9 mouse cellular contexts compared by ENCODE assay signal in the genomic region with DNA sequence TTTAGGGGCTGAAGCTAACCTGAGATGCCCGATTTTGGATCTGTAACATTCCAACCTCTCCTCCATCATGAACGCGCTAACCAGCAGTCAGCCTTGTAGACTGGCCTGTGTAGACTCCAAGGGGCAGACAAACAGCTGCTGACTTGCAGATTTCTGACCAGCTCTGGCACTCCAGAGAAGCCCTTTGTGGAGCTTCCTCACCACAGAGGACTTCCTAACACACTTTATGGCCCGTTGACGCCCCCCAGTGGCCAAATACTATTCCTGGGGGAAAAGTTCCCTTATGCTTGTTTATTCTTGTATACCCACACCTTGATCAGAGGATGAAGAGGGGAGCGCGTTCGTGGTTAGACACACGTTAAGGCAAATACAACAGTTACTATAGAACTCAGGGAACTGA. TPM values are rescaled to one million over a fixed set of nuclear protein-coding genes. Genes with fewer than 3 reads are reported as not detected.
A peak's percentile ranks its signal among the peaks of the same experiment; 100 is the strongest.
DNase-seq lines count a peak whose midpoint lies in the region; ATAC-seq and TF ChIP-seq lines count a peak whose summit lies in the region.
"Had no signal": no experiment of that assay in that cellular context is flagged by ENCODE, and none has a peak within 500 bp of the region (broad histone marks: within the 10 kb centered on the region; RNA-seq: fewer than 3 reads in every experiment).

No protein-coding gene starts in this region.

- no peak overlapping the region for H3K9ac ChIP-seq in hindbrain, embryonic 14.5 days
- H3K9ac ChIP-seq in ES-Bruce4 (ENCODE audit: low read depth, poor library complexity, severe bottlenecking), result no peak overlapping the region
- H3K9ac ChIP-seq: embryonic facial prominence, embryonic 13.5 days had no signal

- no peaks in the 10 kb centered on the region for H3K9me3 ChIP-seq in hindbrain, embryonic 10.5 days
- no peaks in the 10 kb centered on the region for H3K9me3 ChIP-seq in hindbrain, embryonic 14.5 days (ENCODE audit: control insufficient read depth, low read length)
- H3K9me3 ChIP-seq in ES-Bruce4 (replicated peaks; ENCODE audit: control insufficient read depth, insufficient read depth, low read length, poor library complexity, severe bottlenecking), result no peaks in the 10 kb centered on the region
- H3K9me3 ChIP-seq: embryonic facial prominence, embryonic 13.5 days had no signal

- DNase-seq in hindbrain, embryonic 10.5 days (ENCODE audit: low spot score), result peak; percentile 37
- no peak for DNase-seq in hindbrain, embryonic 14.5 days (ENCODE audit: low spot score)
- peak; percentile 71 for DNase-seq in brain, adult 2 months (ENCODE audit: low read depth, low spot score)
- DNase-seq in gastrocnemius, postnatal 36 days, result peak; percentile 38 to 48
- peak; percentile 24 to 54 for DNase-seq in left cerebral cortex, postnatal 25 days (ENCODE audit: low spot score in 2 of 2)
- peak; percentile 30 to 56 for DNase-seq in monocyte, adult 2 months (ENCODE audit: low read depth in 1 of 2, low spot score in 2 of 2)
- DNase-seq in thymus, postnatal 10 days (ENCODE audit: low spot score in 2 of 2), result peak; percentile 36 to 67

- no peaks in the 10 kb centered on the region for H3K36me3 ChIP-seq in hindbrain, embryonic 10.5 days
- no peaks in the 10 kb centered on the region for H3K36me3 ChIP-seq in hindbrain, embryonic 14.5 days (replicated peaks; ENCODE audit: control insufficient read depth, insufficient read depth)
- no peaks in the 10 kb centered on the region for H3K36me3 ChIP-seq in ES-Bruce4 (ENCODE audit: control insufficient read depth, insufficient read depth, low read length, poor library complexity, severe bottlenecking)
- H3K36me3 ChIP-seq: embryonic facial prominence, embryonic 13.5 days had no signal

- no peak overlapping the region for H3K27ac ChIP-seq in hindbrain, embryonic 10.5 days
- no peak overlapping the region for H3K27ac ChIP-seq in hindbrain, embryonic 14.5 days
- H3K27ac ChIP-seq in ES-Bruce4 (ENCODE audit: insufficient read depth, low read length), result peak overlapping the region; percentile 59
- H3K27ac ChIP-seq: embryonic facial prominence, embryonic 13.5 days had no signal

- peak; percentile 56 for TF ChIP-seq CTCF in ES-Bruce4 (IDR thresholded peaks at IDR 0.05; ENCODE audit: low read depth, low read length)

- intact Hi-C loops in gastrocnemius, postnatal 36 days (cut with DNase I), result loop anchor here (2.0 to 10.0 kb wide), 2 partner anchors 56 to 174 kb away; no protein-coding TSS in a partner anchor
- intact Hi-C loops in left cerebral cortex, postnatal 25 days (cut with DNase I), result loop anchor here (5.0 to 10.0 kb wide), 2 partner anchors 57 to 164 kb away; no protein-coding TSS in a partner anchor

- H3K27me3 ChIP-seq in hindbrain, embryonic 10.5 days (ENCODE audit: insufficient read depth, poor library complexity, severe bottlenecking), result no peaks in the 10 kb centered on the region
- H3K27me3 ChIP-seq in hindbrain, embryonic 14.5 days (ENCODE audit: control insufficient read depth, insufficient read depth, low read length), result no peaks in the 10 kb centered on the region
- H3K27me3 ChIP-seq in ES-Bruce4 (ENCODE audit: control insufficient read depth, insufficient read depth, low read length, poor library complexity, severe bottlenecking), result no peaks in the 10 kb centered on the region
- H3K27me3 ChIP-seq: embryonic facial prominence, embryonic 13.5 days had no signal

- no peak for TF ChIP-seq POLR2A in ES-Bruce4 (IDR thresholded peaks at IDR 0.05; ENCODE audit: insufficient read depth, low read length)

- 64% methylated on average over 9 of the region's 9 CpGs for WGBS in hindbrain, embryonic 10.5 days
- WGBS in hindbrain, embryonic 14.5 days, result 65% methylated on average over 9 of the region's 9 CpGs

- H3K4me3 ChIP-seq in hindbrain, embryonic 10.5 days, result no peak overlapping the region
- H3K4me3 ChIP-seq in hindbrain, embryonic 14.5 days (replicated peaks; ENCODE audit: low read length), result no peak overlapping the region
- peak overlapping the region; percentile 17 for H3K4me3 ChIP-seq in ES-Bruce4 (ENCODE audit: low read depth, low read length)
- H3K4me3 ChIP-seq: embryonic facial prominence, embryonic 13.5 days had no signal

- ATAC-seq in hindbrain, embryonic 14.5 days (ENCODE audit: low FRiP score), result no peak

- TF ChIP-seq EP300 in ES-Bruce4 (IDR thresholded peaks at IDR 0.05; ENCODE audit: insufficient read depth, low read depth, low read length), result no peak

- H3K4me1 ChIP-seq in hindbrain, embryonic 10.5 days (replicated peaks), result peaks cover 2% of the 10 kb centered on the region; the same call in 1 of the 2 replicates
- no peaks in the 10 kb centered on the region for H3K4me1 ChIP-seq in hindbrain, embryonic 14.5 days (replicated peaks; ENCODE audit: control insufficient read depth, insufficient read depth, low read length)
- H3K4me1 ChIP-seq in ES-Bruce4 (ENCODE audit: control insufficient read depth, insufficient read depth, low read length), result peaks cover 4% of the 10 kb centered on the region

- no peak overlapping the region for H3K4me2 ChIP-seq in hindbrain, embryonic 14.5 days (replicated peaks)
- H3K4me2 ChIP-seq: embryonic facial prominence, embryonic 13.5 days had no signal

RNA-seq across cellular contexts. Expression of gene Rsbn1l, which starts 12.8 kb away (rescaled TPM):
- polyA plus RNA-seq in hindbrain, embryonic 10.5 days (2016; fragmentation: Nextera tagmentation; extraction: Ambion mirVana), result 4.8 and 5.5 TPM in 2 replicates
- polyA plus RNA-seq in hindbrain, embryonic 14.5 days (2014; fragmentation: Nextera tagmentation; extraction: Ambion mirVana), result 4.3 and 5.6 TPM in 2 replicates
- 33.5 and 36.7 TPM in 2 replicates for polyA plus RNA-seq in ES-Bruce4 (2011; ENCODE audit: insufficient read depth, insufficient read length, low read depth, missing spikeins)
- total RNA-seq in gastrocnemius, postnatal 36 days (2021), result 1 to 10 TPM; 7.0 to 8.9 TPM
- total RNA-seq in left cerebral cortex, postnatal 25 days (2021), result 10 to 100 TPM; 16.3 to 16.4 TPM
